In genomic region chr13:96574170-96574569, GRCm38 (mm10) we compare ENCODE assay signal across 17 mouse cellular contexts.
"Had no signal": no experiment of that assay in that cellular context is flagged by ENCODE, and none has a peak within 500 bp of the region (broad histone marks: within the 10 kb centered on the region; RNA-seq: fewer than 3 reads in every experiment).

No protein-coding gene starts in this region.

- H3K4me2 ChIP-seq: limb, embryonic 15.5 days; liver, embryonic 12.5 days; midbrain, embryonic 12.5 days; neural tube, embryonic 13.5 days had no signal

- H3K27me3 ChIP-seq: limb, embryonic 15.5 days; liver, embryonic 12.5 days; megakaryocyte, embryonic 14.5 days; midbrain, embryonic 12.5 days; neural tube, embryonic 13.5 days had no signal

- ATAC-seq: intestine, embryonic 16.5 days; liver, embryonic 12.5 days; midbrain, embryonic 16.5 days had no signal

- DNase-seq: kidney, adult 8-10 months; kidney, postnatal 10 days; layer of hippocampus, postnatal 36 days; left cerebral cortex, postnatal 4 days; retina, postnatal 1 day; right cerebral cortex, postnatal 4 days; spleen, adult 18-20 months; thymus, adult 2 months; thymus, postnatal 25 days had no signal

- H3K9me3 ChIP-seq: limb, embryonic 15.5 days; liver, embryonic 12.5 days; megakaryocyte, embryonic 14.5 days; midbrain, embryonic 12.5 days; neural tube, embryonic 13.5 days had no signal

- H3K27ac ChIP-seq: limb, embryonic 15.5 days; liver, embryonic 12.5 days; macrophage; midbrain, embryonic 12.5 days; neural tube, embryonic 13.5 days had no signal

- H3K9ac ChIP-seq: limb, embryonic 15.5 days; liver, embryonic 12.5 days; midbrain, embryonic 12.5 days; neural tube, embryonic 13.5 days had no signal

- H3K4me3 ChIP-seq: limb, embryonic 15.5 days; liver, embryonic 12.5 days; megakaryocyte, embryonic 14.5 days; midbrain, embryonic 12.5 days; neural tube, embryonic 13.5 days had no signal

- H3K4me1 ChIP-seq: limb, embryonic 15.5 days had no signal
